Mouse (Mus musculus): ENCODE data around the gene Gm9970.
A peak's percentile ranks its signal among the peaks of the same experiment; 100 is the strongest.
"Not testable (repeated sequence)": the region's sequence is repeated elsewhere in the genome, so short reads cannot be mapped to it uniquely, and the experiment has no call there.

Gm9970 gene

GRCm38 (mm10) chr5:31222696-31223095, 18.3 kb downstream of the Gm9970 start:
- no peak for DNase-seq (ENCODE audit: low read depth, low spot score)

GRCm38 (mm10) chr5:31221304-31221945, 19.6 kb downstream of the Gm9970 start:
- DNase-seq (ENCODE audit: low read depth, low spot score), result no peak

- DNase-seq (ENCODE audit: low read depth, low spot score), result peak; percentile 87
These were observed 20.4 kb downstream of the Gm9970 start, which contains the start of gene Ppm1g for GRCm38 (mm10) chr5:31220448-31221303. Gene Ppm1g, minus strand, starts transcription at chr5:31220687.

- no peak for DNase-seq (ENCODE audit: low read depth, low spot score)
These were observed 21.1 kb downstream of the Gm9970 start for GRCm38 (mm10) chr5:31219911-31220447.

GRCm38 (mm10) chr5:31219474-31219873, 21.6 kb downstream of the Gm9970 start:
- no peak for DNase-seq (ENCODE audit: low read depth, low spot score)

- DNase-seq (ENCODE audit: low read depth, low spot score), result no peak
These were observed 22.0 kb downstream of the Gm9970 start for GRCm38 (mm10) chr5:31219070-31219469.

- DNase-seq (ENCODE audit: low read depth, low spot score), result no peak
These were observed 22.7 kb downstream of the Gm9970 start for GRCm38 (mm10) chr5:31218294-31218693.

- DNase-seq (ENCODE audit: low read depth, low spot score), result not testable (repeated sequence)
These were observed 24.5 kb downstream of the Gm9970 start for GRCm38 (mm10) chr5:31216554-31216953.

GRCm38 (mm10) chr5:31204421-31204820, 36.6 kb downstream of the Gm9970 start:
- no peak for DNase-seq (ENCODE audit: low read depth, low spot score)

- no peak for DNase-seq (ENCODE audit: low read depth, low spot score)
These were observed 37.2 kb downstream of the Gm9970 start for GRCm38 (mm10) chr5:31203866-31204265.

GRCm38 (mm10) chr5:31202933-31203332, 38.1 kb downstream of the Gm9970 start:
- DNase-seq (ENCODE audit: low read depth, low spot score), result no peak

- DNase-seq (ENCODE audit: low read depth, low spot score), result peak; percentile 93
These were observed 39.1 kb downstream of the Gm9970 start, which contains the start of gene Zfp513 for GRCm38 (mm10) chr5:31201742-31202590. Gene Zfp513, minus strand, starts transcription at chr5:31202303.

GRCm38 (mm10) chr5:31201042-31201741, 39.8 kb downstream of the Gm9970 start:
- DNase-seq (ENCODE audit: low read depth, low spot score), result no peak

GRCm38 (mm10) chr5:31200327-31200768, 40.7 kb downstream of the Gm9970 start:
- DNase-seq (ENCODE audit: low read depth, low spot score), result no peak

GRCm38 (mm10) chr5:31199893-31200292, 41.1 kb downstream of the Gm9970 start:
- DNase-seq (ENCODE audit: low read depth, low spot score), result no peak

GRCm38 (mm10) chr5:31199321-31199892, 41.6 kb downstream of the Gm9970 start:
- DNase-seq (ENCODE audit: low read depth, low spot score), result no peak

- no peak for DNase-seq (ENCODE audit: low read depth, low spot score)
These were observed 42.3 kb downstream of the Gm9970 start for GRCm38 (mm10) chr5:31198616-31199320.

- no peak for DNase-seq (ENCODE audit: low read depth, low spot score)
These were observed 42.9 kb downstream of the Gm9970 start for GRCm38 (mm10) chr5:31198170-31198569.

- DNase-seq (ENCODE audit: low read depth, low spot score), result no peak
These were observed 44.0 kb downstream of the Gm9970 start for GRCm38 (mm10) chr5:31197072-31197471.

GRCm38 (mm10) chr5:31196207-31196606, 44.8 kb downstream of the Gm9970 start:
- DNase-seq (ENCODE audit: low read depth, low spot score), result no peak
